10 mouse cellular contexts compared by ENCODE assay signal in the genomic region with DNA sequence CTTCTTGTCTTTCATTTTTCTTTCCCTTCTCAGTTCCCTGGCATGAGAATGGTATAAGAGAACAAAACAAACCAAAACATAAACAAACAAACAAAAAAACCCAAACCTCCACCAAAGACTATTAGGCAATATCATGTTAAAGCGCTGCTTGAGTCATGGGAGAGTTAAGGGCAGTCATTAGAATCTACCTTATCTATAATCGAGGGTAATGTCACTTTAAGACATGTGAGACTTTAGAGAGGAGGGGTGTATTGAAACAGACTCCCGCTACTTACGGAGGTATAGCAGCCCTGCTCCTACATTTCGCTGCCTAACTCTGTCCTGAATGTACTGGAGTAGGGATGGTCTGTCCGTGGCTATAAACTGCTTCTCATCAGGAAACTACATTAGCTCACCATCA. TPM values are rescaled to one million over a fixed set of nuclear protein-coding genes. Genes with fewer than 3 reads are reported as not detected.
DNase-seq lines count a peak whose midpoint lies in the region; ATAC-seq and TF ChIP-seq lines count a peak whose summit lies in the region.
"Had no signal": no experiment of that assay in that cellular context is flagged by ENCODE, and none has a peak within 500 bp of the region (broad histone marks: within the 10 kb centered on the region; RNA-seq: fewer than 3 reads in every experiment).

Fam19a1 (plus strand) TSS at position 301 of the 400 bp plus-strand sequence.

- H3K9me3 ChIP-seq in intestine, embryonic 14.5 days (ENCODE audit: control insufficient read depth, low read length) = no peaks in the 10 kb centered on the region
- no peaks in the 10 kb centered on the region for H3K9me3 ChIP-seq in midbrain, embryonic 16.5 days (replicated peaks; ENCODE audit: control insufficient read depth, low read length, poor library complexity, severe bottlenecking)

- no peaks in the 10 kb centered on the region for H3K27me3 ChIP-seq in intestine, embryonic 14.5 days (replicated peaks; ENCODE audit: control insufficient read depth, insufficient read depth, low read length)
- no peaks in the 10 kb centered on the region for H3K27me3 ChIP-seq in midbrain, embryonic 16.5 days (ENCODE audit: control insufficient read depth, insufficient read depth, low read depth, low read length)

- H3K4me1 ChIP-seq in intestine, embryonic 14.5 days (replicated peaks; ENCODE audit: control insufficient read depth, insufficient read depth, low read length) = peaks cover 7% of the 10 kb centered on the region
- H3K4me1 ChIP-seq in midbrain, embryonic 16.5 days (ENCODE audit: control insufficient read depth, insufficient read depth, low read length) = peaks cover 26% of the 10 kb centered on the region

- H3K4me3 ChIP-seq in layer of hippocampus, adult 2 months = peak within 1 kb of the TSS; percentile 81
- peak within 1 kb of the TSS; percentile 23 for H3K4me3 ChIP-seq in intestine, embryonic 14.5 days (ENCODE audit: low read depth, low read length)
- peak within 1 kb of the TSS; percentile 78 for H3K4me3 ChIP-seq in midbrain, embryonic 16.5 days (ENCODE audit: low read depth, low read length)

- 0 out of 2 replicates have a peak within 1 kb of the TSS, but pooled peaks have one; percentile 8 for H3K9ac ChIP-seq in intestine, embryonic 14.5 days (ENCODE audit: low read length)
- peak within 1 kb of the TSS; percentile 49 for H3K9ac ChIP-seq in midbrain, embryonic 16.5 days (ENCODE audit: low read depth, low read length)

- 24% methylated on average over 6 of the region's 6 CpGs for WGBS in intestine, embryonic 14.5 days
- WGBS in midbrain, embryonic 16.5 days = 28% methylated on average over 6 of the region's 6 CpGs

- TF ChIP-seq CTCF in layer of hippocampus, adult 2 months (conservative IDR thresholded peaks at IDR 0.05) = no peak

- peak within 1 kb of the TSS; percentile 94 for H3K27ac ChIP-seq in layer of hippocampus, adult 2 months
- H3K27ac ChIP-seq in intestine, embryonic 14.5 days (ENCODE audit: low read depth) = no peak within 1 kb of the TSS
- H3K27ac ChIP-seq in midbrain, embryonic 16.5 days (ENCODE audit: low read length) = peak within 1 kb of the TSS; percentile 43; the same call in 1 of the 2 replicates
- H3K27ac ChIP-seq: macrophage had no signal

- peak within 1 kb of the TSS; percentile 92 for H3K4me2 ChIP-seq in intestine, embryonic 14.5 days (ENCODE audit: low read length)
- peak within 1 kb of the TSS; percentile 93 for H3K4me2 ChIP-seq in midbrain, embryonic 16.5 days (ENCODE audit: low read length)

- DNase-seq in embryo, embryonic 10 days (ENCODE audit: low spot score) = peak; percentile 5
- no peak for DNase-seq in embryo, embryonic 11 days
- no peak for DNase-seq in layer of hippocampus, adult 2 months (ENCODE audit: low spot score in 2 of 2)
- no peak for DNase-seq in layer of hippocampus, adult 9-10 months (ENCODE audit: low spot score)
- no peak for DNase-seq in intestine, embryonic 14.5 days (ENCODE audit: low spot score)
- DNase-seq in gastrocnemius, postnatal 25 days = no peak
- DNase-seq in gastrocnemius, postnatal 36 days = no peak
- DNase-seq: spleen, adult 18-20 months had no signal

- H3K36me3 ChIP-seq in intestine, embryonic 14.5 days (ENCODE audit: control insufficient read depth, insufficient read depth, low read length) = no peaks in the 10 kb centered on the region
- H3K36me3 ChIP-seq in midbrain, embryonic 16.5 days (ENCODE audit: control insufficient read depth, insufficient read depth, low read length) = no peaks in the 10 kb centered on the region

- no peak for ATAC-seq in intestine, embryonic 14.5 days (replicated peaks; ENCODE audit: low FRiP score, low TSS enrichment, low read depth)
- ATAC-seq in midbrain, embryonic 16.5 days = no peak

- intact Hi-C loops in gastrocnemius, postnatal 36 days (cut with DNase I) = no loop called here

RNA-seq across cellular contexts. Expression of gene Fam19a1, which starts in this region (rescaled TPM):
- total RNA-seq in layer of hippocampus, adult 2 months (2021) = 10 to 100 TPM; 63.7 to 74.4 TPM
- polyA plus RNA-seq in intestine, embryonic 14.5 days (2014; fragmentation: Nextera tagmentation; extraction: Ambion mirVana) = 9.4 and 10.6 TPM in 2 replicates
- polyA plus RNA-seq in midbrain, embryonic 16.5 days (2015; fragmentation: Nextera tagmentation; extraction: Ambion mirVana) = 36.6 and 40.0 TPM in 2 replicates
- total RNA-seq in gastrocnemius, postnatal 25 days (2021) = not detected
- not detected for total RNA-seq in gastrocnemius, postnatal 36 days (2021)
- polyA plus RNA-seq: macrophage had no signal

Comparison
In these comparisons a context has a peak if more than half of its experiments do, and no peak if none do; other contexts are left out.
1. RNA of gene Fam19a1 (total RNA-seq): 63.7 to 74.4 TPM in layer of hippocampus, adult 2 months; not detected in gastrocnemius, postnatal 25 days and not detected in gastrocnemius, postnatal 36 days; every median in the first group is over 10 times any median in the second.
2. H3K4me3 ChIP-seq: peak in every context shown above with its lines; median percentile 81 in layer of hippocampus, adult 2 months; 78 in midbrain, embryonic 16.5 days; 23 in intestine, embryonic 14.5 days.